Mouse (Mus musculus) lung, embryonic 15.5 days (tissue): ENCODE results near the gene Tssc4. TPM values are rescaled to one million over a fixed set of nuclear protein-coding genes. Genes with fewer than 3 reads are reported as not detected.
A peak's percentile ranks its signal among the peaks of the same experiment; 100 is the strongest.

Experiments used
- ATAC-seq: fragments of 200-750 bp; cut with Nextera tagmentation; 2 replicates; pipeline ENCODE4 v1.8.0; 2017; ENCODE audit warnings: moderate number of reproducible peaks, borderline replicate concordance; ENCODE audit not compliant: low FRiP score, low TSS enrichment; ENCODE audit errors: extremely low read depth
- H3K27ac ChIP-seq: fragments of 300-500 bp; sonication (generic); 2 replicates; pipeline ENCODE4 v1.5.1; 2015; ENCODE audit warnings: moderate library complexity, mild to moderate bottlenecking, inconsistent platforms
- H3K27me3 ChIP-seq: fragments of 300-500 bp; sonication (generic); 2 replicates; pipeline ENCODE4 v1.6.1; 2015; ENCODE audit warnings: inconsistent platforms
- H3K36me3 ChIP-seq: fragments of 300-500 bp; sonication (generic); 2 replicates; pipeline ENCODE4 v1.6.1; 2015; ENCODE audit warnings: inconsistent platforms
- H3K4me1 ChIP-seq: fragments of 300-500 bp; sonication (generic); 2 replicates; pipeline ENCODE4 v1.6.1; 2015; ENCODE audit warnings: inconsistent platforms
- H3K4me2 ChIP-seq: fragments of 300-500 bp; sonication (generic); 2 replicates; pipeline ENCODE4 v1.6.1; 2015; ENCODE audit warnings: inconsistent platforms, mild to moderate bottlenecking, moderate library complexity
- H3K4me3 ChIP-seq: fragments of 300-500 bp; sonication (generic); 2 replicates; pipeline ENCODE4 v1.5.1; 2015; ENCODE audit warnings: mild to moderate bottlenecking, inconsistent platforms
- H3K9ac ChIP-seq: fragments of 300-500 bp; sonication (generic); 2 replicates; pipeline ENCODE4 v1.6.1; 2015; ENCODE audit warnings: inconsistent platforms
- H3K9me3 ChIP-seq: fragments of 300-500 bp; sonication (generic); 2 replicates; pipeline ENCODE4 v1.6.1; 2016; ENCODE audit warnings: inconsistent platforms
- WGBS: fragments of 180-500 bp; shearing (Covaris S2); methylation state at CpG from one replicate; pipeline ENCODE4 v1.1.7; 2015; 5-methylcytosine and 5-hydroxymethylcytosine counted together
- polyA plus RNA-seq: library from polyadenylated mRNA; unstranded; fragments of >200 nt; fragmentation: Nextera tagmentation; extraction: Ambion mirVana; gene quantifications from 2 replicates; pipeline ENCODE4 v1.2.1, GENCODE M21; 2015

Tssc4 gene
- polyA plus RNA-seq, 1 experiment from 2014 or later, result 107 TPM

GRCm38 (mm10) chr7:143072605-143073004, 3.6 kb downstream of the Tssc4 start:
- peaks cover 24% of the 10 kb centered on the region for H3K4me1 ChIP-seq
- 81% methylated on average over 5 of the region's 5 CpGs for WGBS
- no peak overlapping the region for H3K4me2 ChIP-seq
- H3K9ac ChIP-seq, result no peak overlapping the region
- no peak overlapping the region for H3K4me3 ChIP-seq
- no peaks in the 10 kb centered on the region for H3K9me3 ChIP-seq
- ATAC-seq, result no peak
- H3K27me3 ChIP-seq, result no peaks in the 10 kb centered on the region
- no peak overlapping the region for H3K27ac ChIP-seq
- H3K36me3 ChIP-seq, result peaks cover 8% of the 10 kb centered on the region

GRCm38 (mm10) chr7:143073086-143073485, 4.0 kb downstream of the Tssc4 start:
- Histone ChIP-seq H3K4me1 (peaks cover 20% of the 10 kb centered on the region), H3K27ac (no peak overlapping the region), H3K4me3 (no peak overlapping the region), H3K27me3 (no peaks in the 10 kb centered on the region), H3K4me2 (no peak overlapping the region), H3K9me3 (no peaks in the 10 kb centered on the region), H3K36me3 (peaks cover 3% of the 10 kb centered on the region; the same call in 1 of the 2 replicates), H3K9ac (no peak overlapping the region)
- 84% methylated on average over 1 of the region's 1 CpGs for WGBS
- no peak for ATAC-seq

- H3K4me3 ChIP-seq, result no peak overlapping the region
- H3K4me1 ChIP-seq, result peaks cover 8% of the 10 kb centered on the region
- H3K9ac ChIP-seq, result no peak overlapping the region
- 60% methylated on average over 5 of the region's 5 CpGs for WGBS
- ATAC-seq, result no peak
- H3K4me2 ChIP-seq, result no peak overlapping the region
- no peak overlapping the region for H3K27ac ChIP-seq
- H3K9me3 ChIP-seq, result no peaks in the 10 kb centered on the region
- H3K27me3 ChIP-seq, result no peaks in the 10 kb centered on the region
- H3K36me3 ChIP-seq, result no peaks in the 10 kb centered on the region
These were observed 6.3 kb downstream of the Tssc4 start for GRCm38 (mm10) chr7:143075394-143075793.

GRCm38 (mm10) chr7:143077351-143077750, 8.3 kb downstream of the Tssc4 start:
- H3K4me1 ChIP-seq, result no peaks in the 10 kb centered on the region
- H3K36me3 ChIP-seq, result no peaks in the 10 kb centered on the region
- H3K4me3 ChIP-seq, result no peak overlapping the region
- no peak overlapping the region for H3K27ac ChIP-seq
- H3K9ac ChIP-seq, result no peak overlapping the region
- no peaks in the 10 kb centered on the region for H3K9me3 ChIP-seq
- no peak for ATAC-seq
- WGBS, result 81% methylated on average over 2 of the region's 2 CpGs
- no peaks in the 10 kb centered on the region for H3K27me3 ChIP-seq
- no peak overlapping the region for H3K4me2 ChIP-seq

- Histone ChIP-seq H3K4me2 (no peak overlapping the region), H3K27me3 (no peaks in the 10 kb centered on the region), H3K9me3 (no peaks in the 10 kb centered on the region), H3K4me1 (peaks cover 7% of the 10 kb centered on the region), H3K9ac (no peak overlapping the region), H3K36me3 (no peaks in the 10 kb centered on the region), H3K27ac (no peak overlapping the region), H3K4me3 (no peak overlapping the region)
- 67% methylated on average over 6 of the region's 6 CpGs for WGBS
- no peak for ATAC-seq
These were observed 13.0 kb downstream of the Tssc4 start for GRCm38 (mm10) chr7:143082024-143082423.

GRCm38 (mm10) chr7:143083708-143084107, 14.7 kb downstream of the Tssc4 start:
- Histone ChIP-seq H3K27me3 (no peaks in the 10 kb centered on the region), H3K36me3 (no peaks in the 10 kb centered on the region), H3K27ac (no peak overlapping the region), H3K9me3 (no peaks in the 10 kb centered on the region), H3K4me2 (no peak overlapping the region), H3K4me3 (no peak overlapping the region), H3K9ac (no peak overlapping the region), H3K4me1 (peaks cover 9% of the 10 kb centered on the region)
- ATAC-seq, result no peak
- WGBS, result 73% methylated on average over 2 of the region's 2 CpGs

GRCm38 (mm10) chr7:143086366-143086765, 17.3 kb downstream of the Tssc4 start:
- no peaks in the 10 kb centered on the region for H3K36me3 ChIP-seq
- H3K27me3 ChIP-seq, result no peaks in the 10 kb centered on the region
- H3K9ac ChIP-seq, result peak overlapping the region; percentile 28
- H3K9me3 ChIP-seq, result no peaks in the 10 kb centered on the region
- 39% methylated on average over 2 of the region's 2 CpGs for WGBS
- peak overlapping the region; percentile 48; the same call in 1 of the 2 replicates for H3K27ac ChIP-seq
- no peak for ATAC-seq
- H3K4me1 ChIP-seq, result peaks cover 9% of the 10 kb centered on the region
- H3K4me2 ChIP-seq, result peak overlapping the region; percentile 18; the same call in 1 of the 2 replicates
- H3K4me3 ChIP-seq, result peak overlapping the region; percentile 14; the same call in 1 of the 2 replicates

- ATAC-seq, result peak; percentile 78
- H3K9ac ChIP-seq, result peak overlapping the region; percentile 28
- H3K27me3 ChIP-seq, result no peaks in the 10 kb centered on the region
- H3K36me3 ChIP-seq, result no peaks in the 10 kb centered on the region
- H3K4me3 ChIP-seq, result peak overlapping the region; percentile 14; the same call in 1 of the 2 replicates
- 18% methylated on average over 4 of the region's 4 CpGs for WGBS
- H3K4me1 ChIP-seq, result peaks cover 9% of the 10 kb centered on the region
- peak overlapping the region; percentile 18; the same call in 1 of the 2 replicates for H3K4me2 ChIP-seq
- H3K27ac ChIP-seq, result peak overlapping the region; percentile 48; the same call in 1 of the 2 replicates
- no peaks in the 10 kb centered on the region for H3K9me3 ChIP-seq
These were observed 18.1 kb downstream of the Tssc4 start for GRCm38 (mm10) chr7:143087070-143087579.

GRCm38 (mm10) chr7:143093847-143094246, 24.8 kb downstream of the Tssc4 start:
- no peaks in the 10 kb centered on the region for H3K4me1 ChIP-seq
- no peak overlapping the region for H3K9ac ChIP-seq
- no peak overlapping the region for H3K4me2 ChIP-seq
- 58% methylated on average over 3 of the region's 3 CpGs for WGBS
- H3K36me3 ChIP-seq, result no peaks in the 10 kb centered on the region
- no peak for ATAC-seq
- H3K27me3 ChIP-seq, result no peaks in the 10 kb centered on the region
- no peak overlapping the region for H3K27ac ChIP-seq
- H3K9me3 ChIP-seq, result no peaks in the 10 kb centered on the region
- no peak overlapping the region for H3K4me3 ChIP-seq

GRCm38 (mm10) chr7:143094592-143095553, 25.8 kb downstream of the Tssc4 start, which contains the start of gene Trpm5:
TSS of gene Trpm5 (minus strand) at chr7:143094642.
- H3K4me1 ChIP-seq, result no peaks in the 10 kb centered on the region
- H3K9me3 ChIP-seq, result no peaks in the 10 kb centered on the region
- no peak within 1 kb of the TSS for H3K9ac ChIP-seq
- no peaks in the 10 kb centered on the region for H3K36me3 ChIP-seq
- H3K4me3 ChIP-seq, result no peak within 1 kb of the TSS
- H3K27ac ChIP-seq, result no peak within 1 kb of the TSS
- peak; percentile 16; the same call in 1 of the 2 replicates for ATAC-seq
- H3K27me3 ChIP-seq, result no peaks in the 10 kb centered on the region
- H3K4me2 ChIP-seq, result no peak within 1 kb of the TSS
- 35% methylated on average over 10 of the region's 10 CpGs for WGBS

- H3K9me3 ChIP-seq, result no peaks in the 10 kb centered on the region
- no peaks in the 10 kb centered on the region for H3K4me1 ChIP-seq
- H3K4me3 ChIP-seq, result no peak overlapping the region
- 39% methylated on average over 1 of the region's 1 CpGs for WGBS
- H3K27me3 ChIP-seq, result no peaks in the 10 kb centered on the region
- no peak overlapping the region for H3K9ac ChIP-seq
- no peaks in the 10 kb centered on the region for H3K36me3 ChIP-seq
- ATAC-seq, result no peak
- H3K27ac ChIP-seq, result no peak overlapping the region
- H3K4me2 ChIP-seq, result no peak overlapping the region
These were observed 26.5 kb downstream of the Tssc4 start for GRCm38 (mm10) chr7:143095554-143095907.

- H3K4me1 ChIP-seq, result no peaks in the 10 kb centered on the region; the same call in 1 of the 2 replicates
- H3K4me2 ChIP-seq, result no peak overlapping the region
- no peak overlapping the region for H3K4me3 ChIP-seq
- H3K9ac ChIP-seq, result no peak overlapping the region
- no peak overlapping the region for H3K27ac ChIP-seq
- no peaks in the 10 kb centered on the region for H3K9me3 ChIP-seq
- peaks cover 6% of the 10 kb centered on the region for H3K27me3 ChIP-seq
- ATAC-seq, result no peak
- WGBS, result 42% methylated on average over 4 of the region's 4 CpGs
- no peaks in the 10 kb centered on the region for H3K36me3 ChIP-seq
These were observed 31.7 kb downstream of the Tssc4 start for GRCm38 (mm10) chr7:143100759-143101158.
